Mouse (Mus musculus) inflammation-experienced regulatory T-cells, adult 16 weeks (primary cell): Measurements from ENCODE around the gene Vps8. TPM values are rescaled to one million over a fixed set of nuclear protein-coding genes. Genes with fewer than 3 reads are reported as not detected.

Source experiments
- polyA plus RNA-seq: library from polyadenylated mRNA; unstranded; fragments of 100-300 nt; shearing (Covaris generic); gene quantifications from one replicate; pipeline ENCODE4 v1.2.1, GENCODE M21; 2017

The Vps8 gene
- polyA plus RNA-seq: 31.4 TPM

GRCm38 (mm10) chr16:21422645-21423545 is at the start of gene Vps8:
TSS of gene Vps8 (plus strand) at chr16:21423118.

Other genes with a start within 250 kb of the Vps8 start
- gene Ephb3, start 218.4 kb upstream of the Vps8 start, polyA plus RNA-seq: not detected